Mouse (Mus musculus): ENCODE measurements around the gene Ms4a3.

The Ms4a3 gene

GRCm38 (mm10) chr19:11640732-11641131 is at the start of gene Ms4a3:
TSS of gene Ms4a3 (minus strand) at chr19:11640851.
- no peak for DNase-seq

GRCm38 (mm10) chr19:11661562-11661961 is 20.9 kb upstream of the Ms4a3 start:
- DNase-seq, result no peak

GRCm38 (mm10) chr19:11660459-11660858 is 19.8 kb upstream of the Ms4a3 start, which contains the start of gene Oosp2:
TSS of gene Oosp2 (minus strand) at chr19:11660559.
- no peak for DNase-seq

- no peak for DNase-seq
These were observed 18.5 kb upstream of the Ms4a3 start for GRCm38 (mm10) chr19:11659142-11659541.

GRCm38 (mm10) chr19:11649564-11649963 is 8.9 kb upstream of the Ms4a3 start:
- no peak for DNase-seq

- DNase-seq, result no peak
These were observed 5.5 kb upstream of the Ms4a3 start for GRCm38 (mm10) chr19:11646166-11646565.

- no peak for DNase-seq
These were observed 1.6 kb downstream of the Ms4a3 start for GRCm38 (mm10) chr19:11639038-11639437.

- no peak for DNase-seq
These were observed 5.1 kb downstream of the Ms4a3 start for GRCm38 (mm10) chr19:11635572-11635971.

GRCm38 (mm10) chr19:11634330-11634729 is 6.3 kb downstream of the Ms4a3 start:
- no peak for DNase-seq

GRCm38 (mm10) chr19:11633732-11634131 is 6.9 kb downstream of the Ms4a3 start:
- no peak for DNase-seq

GRCm38 (mm10) chr19:11625231-11625630 is 15.4 kb downstream of the Ms4a3 start:
- no peak for DNase-seq

GRCm38 (mm10) chr19:11624800-11625199 is 15.9 kb downstream of the Ms4a3 start:
- DNase-seq, result no peak

GRCm38 (mm10) chr19:11623551-11623950 is 17.1 kb downstream of the Ms4a3 start, which contains the start of gene Ms4a2:
TSS of gene Ms4a2 (minus strand) at chr19:11623719.
- no peak for DNase-seq

- DNase-seq, result no peak
These were observed 22.7 kb downstream of the Ms4a3 start for GRCm38 (mm10) chr19:11617983-11618382.

- DNase-seq, result no peak
These were observed 25.8 kb downstream of the Ms4a3 start for GRCm38 (mm10) chr19:11614805-11615204.

GRCm38 (mm10) chr19:11613776-11614443 is 26.7 kb downstream of the Ms4a3 start:
- DNase-seq, result no peak

GRCm38 (mm10) chr19:11613084-11613483 is 27.6 kb downstream of the Ms4a3 start:
- no peak for DNase-seq

- no peak for DNase-seq
These were observed 28.4 kb downstream of the Ms4a3 start for GRCm38 (mm10) chr19:11612293-11612692.

- no peak for DNase-seq
These were observed 29.1 kb downstream of the Ms4a3 start for GRCm38 (mm10) chr19:11611541-11611945.

- no peak for DNase-seq
These were observed 32.5 kb downstream of the Ms4a3 start for GRCm38 (mm10) chr19:11608172-11608571.

- no peak for DNase-seq
These were observed 36.0 kb downstream of the Ms4a3 start, which contains the start of gene Ms4a6d for GRCm38 (mm10) chr19:11604603-11605002. TSS of gene Ms4a6d (minus strand) at chr19:11604849.

GRCm38 (mm10) chr19:11602026-11602425 is 38.6 kb downstream of the Ms4a3 start:
- no peak for DNase-seq

- DNase-seq, result no peak
These were observed 39.3 kb downstream of the Ms4a3 start for GRCm38 (mm10) chr19:11601349-11601748.

GRCm38 (mm10) chr19:11589891-11590449 is 50.7 kb downstream of the Ms4a3 start:
- DNase-seq, result no peak

GRCm38 (mm10) chr19:11589205-11589604 is 51.4 kb downstream of the Ms4a3 start:
- DNase-seq, result no peak

Data from cerebellum, adult 11-12 months (tissue).